Mouse (Mus musculus): ENCODE results near the gene Fam84b. TPM values are rescaled to one million over a fixed set of nuclear protein-coding genes. Genes with fewer than 3 reads are reported as not detected.
"Not testable (repeated sequence)": the region's sequence is repeated elsewhere in the genome, so short reads cannot be mapped to it uniquely, and the experiment has no call there.

Gene Fam84b
- polyA plus RNA-seq, 1 experiment from 2014 or later, result 14.0 TPM

DNA sequence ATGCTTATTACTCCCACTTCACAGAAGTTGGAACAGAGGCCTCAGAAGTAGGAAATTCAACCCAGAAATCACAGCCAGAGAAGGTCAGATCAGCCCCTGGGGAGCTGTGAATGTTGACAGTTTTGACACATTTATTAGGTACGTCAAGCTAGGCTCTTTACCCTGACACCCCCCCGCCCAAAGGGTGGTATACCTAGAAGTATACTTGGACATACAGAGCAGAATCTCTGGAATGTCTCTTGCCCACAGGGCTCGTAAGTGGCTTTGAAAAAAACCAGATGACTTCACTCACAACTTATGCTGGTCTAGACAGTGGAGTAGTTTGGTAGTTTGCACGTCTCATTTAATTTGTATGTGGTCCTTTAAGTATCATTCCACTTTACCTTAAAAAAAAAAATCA is 11.8 kb downstream of the Fam84b start:
- H3K4me3 ChIP-seq, result no peak overlapping the region
- no peak overlapping the region for H3K27ac ChIP-seq (replicated peaks)
- no peaks in the 10 kb centered on the region for H3K9me3 ChIP-seq
- 37% methylated on average over 4 of the region's 4 CpGs for WGBS
- DNase-seq (ENCODE audit: low spot score), result peak; percentile 67
- H3K27me3 ChIP-seq (replicated peaks; ENCODE audit: low read depth, poor library complexity, severe bottlenecking), result no peaks in the 10 kb centered on the region
- H3K36me3 ChIP-seq (replicated peaks), result no peaks in the 10 kb centered on the region
- H3K4me1 ChIP-seq, result peaks cover 57% of the 10 kb centered on the region

DNA sequence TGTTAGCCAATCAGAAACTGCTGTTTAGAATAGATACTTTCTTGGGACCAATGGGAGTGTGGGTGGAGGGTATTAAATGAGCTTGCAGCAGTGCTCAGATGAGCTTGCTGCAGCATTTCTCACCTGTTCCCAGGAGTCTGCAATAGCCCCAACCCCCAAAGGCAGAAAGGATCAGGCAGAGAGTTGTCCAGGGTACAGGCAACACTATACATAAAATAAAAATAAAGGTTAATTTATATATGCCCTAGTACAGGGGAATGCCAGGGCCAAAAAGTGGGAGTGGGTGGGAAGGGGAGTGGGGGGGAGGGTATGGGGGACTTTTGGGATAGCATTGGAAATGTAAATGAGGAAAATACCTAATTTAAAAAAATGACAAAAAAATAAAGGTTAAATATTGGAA is 12.3 kb downstream of the Fam84b start:
- not testable (repeated sequence) for H3K9me3 ChIP-seq; DNase-seq (ENCODE audit: low spot score); H3K4me3 ChIP-seq; H3K36me3 ChIP-seq (replicated peaks); H3K27ac ChIP-seq (replicated peaks); H3K27me3 ChIP-seq (replicated peaks; ENCODE audit: low read depth, poor library complexity, severe bottlenecking)
- H3K4me1 ChIP-seq, result peaks cover 54% of the 10 kb centered on the region

DNA sequence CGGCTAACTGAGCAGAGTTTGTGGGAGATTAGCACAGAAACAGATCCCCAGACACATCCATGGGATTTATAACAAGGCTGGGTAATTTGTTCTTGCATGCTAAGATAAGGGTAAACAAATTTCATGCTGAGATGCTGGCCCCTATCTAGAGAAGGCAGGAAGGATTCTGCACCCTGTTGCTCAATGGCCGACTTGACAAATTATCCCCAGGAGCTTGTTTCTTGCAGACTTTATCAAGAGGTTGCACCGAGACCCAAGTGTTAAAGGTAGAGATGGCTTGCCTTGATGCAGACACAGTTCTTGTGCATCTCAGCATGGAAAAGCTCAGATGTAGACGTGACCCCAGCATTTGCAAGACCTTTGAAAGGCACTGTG is 13.3 kb downstream of the Fam84b start:
- Histone ChIP-seq H3K27me3 (replicated peaks; ENCODE audit: low read depth, poor library complexity, severe bottlenecking) (no peaks in the 10 kb centered on the region), H3K9me3 (no peaks in the 10 kb centered on the region), H3K27ac (replicated peaks) (no peak overlapping the region; the same call in 1 of the 2 replicates), H3K36me3 (replicated peaks) (no peaks in the 10 kb centered on the region), H3K4me1 (peaks cover 44% of the 10 kb centered on the region), H3K4me3 (no peak overlapping the region)
- DNase-seq (ENCODE audit: low spot score), result no peak
- WGBS, result 18% methylated on average over 4 of the region's 4 CpGs

DNA sequence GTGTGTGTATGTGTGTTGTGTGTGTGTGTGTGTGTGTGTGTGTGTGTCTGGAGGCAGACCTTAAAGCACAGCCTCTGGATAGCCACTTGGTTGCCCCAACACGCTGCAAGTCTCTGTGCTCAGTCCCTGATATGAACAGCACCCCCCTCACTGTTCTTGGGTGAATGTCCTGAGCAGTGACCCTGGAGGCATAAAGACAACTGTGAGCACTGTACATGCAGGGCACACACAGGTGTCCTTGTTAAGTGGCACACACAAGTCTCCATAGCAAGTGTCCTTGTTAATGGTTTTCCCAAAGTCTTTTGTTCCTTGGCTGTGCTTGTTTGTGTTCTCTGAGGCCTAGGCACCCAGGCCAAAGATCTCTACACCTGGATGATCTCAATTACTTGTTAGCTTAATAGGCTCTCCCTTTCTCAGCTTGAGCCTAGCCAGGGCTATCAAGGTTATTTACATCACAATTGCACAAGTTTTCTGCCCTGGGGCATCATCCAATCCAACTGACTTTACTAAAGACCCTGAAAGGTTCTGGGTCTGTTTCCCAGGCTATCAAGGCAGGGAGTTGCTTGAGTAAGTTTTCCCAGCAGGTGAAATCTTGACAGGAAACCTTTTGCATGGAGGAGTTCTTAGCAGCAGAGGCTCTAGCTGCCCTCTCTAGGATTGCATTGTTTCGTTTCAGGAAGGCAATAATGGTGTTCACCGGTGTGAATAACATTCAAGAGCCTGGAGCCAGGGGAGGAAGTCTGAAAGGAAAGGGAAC is 13.9 kb downstream of the Fam84b start:
- Histone ChIP-seq H3K27ac (replicated peaks) (no peak overlapping the region; the same call in 1 of the 2 replicates), H3K27me3 (replicated peaks; ENCODE audit: low read depth, poor library complexity, severe bottlenecking) (no peaks in the 10 kb centered on the region), H3K4me1 (peaks cover 39% of the 10 kb centered on the region), H3K4me3 (no peak overlapping the region), H3K36me3 (replicated peaks) (no peaks in the 10 kb centered on the region), H3K9me3 (no peaks in the 10 kb centered on the region)
- 21% methylated on average over 3 of the region's 3 CpGs for WGBS
- DNase-seq (ENCODE audit: low spot score), result no peak

DNA sequence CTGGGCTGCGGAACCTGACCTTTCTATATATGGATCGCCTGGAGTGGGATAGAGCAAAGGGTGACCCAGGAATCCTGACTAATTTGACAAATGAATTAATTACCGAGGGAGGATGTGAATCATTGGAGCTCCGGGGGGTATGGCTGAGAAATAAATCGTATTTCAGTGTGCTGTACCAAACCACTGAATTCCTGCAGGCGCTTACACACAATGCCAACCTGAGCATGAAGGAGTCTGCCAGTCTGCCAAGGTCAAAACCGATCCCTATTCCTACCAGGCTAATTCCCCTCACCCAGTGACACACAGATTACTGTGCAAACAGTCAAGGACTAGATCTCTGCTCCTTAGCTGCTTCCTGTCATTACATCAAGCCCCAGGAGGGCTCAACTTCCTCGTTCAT is 15.4 kb downstream of the Fam84b start:
- Histone ChIP-seq H3K9me3 (no peaks in the 10 kb centered on the region), H3K4me1 (peaks cover 49% of the 10 kb centered on the region), H3K27me3 (replicated peaks; ENCODE audit: low read depth, poor library complexity, severe bottlenecking) (no peaks in the 10 kb centered on the region), H3K36me3 (replicated peaks) (no peaks in the 10 kb centered on the region), H3K27ac (replicated peaks) (no peak overlapping the region), H3K4me3 (no peak overlapping the region)
- DNase-seq (ENCODE audit: low spot score), result no peak
- WGBS, result 69% methylated on average over 8 of the region's 8 CpGs

DNA sequence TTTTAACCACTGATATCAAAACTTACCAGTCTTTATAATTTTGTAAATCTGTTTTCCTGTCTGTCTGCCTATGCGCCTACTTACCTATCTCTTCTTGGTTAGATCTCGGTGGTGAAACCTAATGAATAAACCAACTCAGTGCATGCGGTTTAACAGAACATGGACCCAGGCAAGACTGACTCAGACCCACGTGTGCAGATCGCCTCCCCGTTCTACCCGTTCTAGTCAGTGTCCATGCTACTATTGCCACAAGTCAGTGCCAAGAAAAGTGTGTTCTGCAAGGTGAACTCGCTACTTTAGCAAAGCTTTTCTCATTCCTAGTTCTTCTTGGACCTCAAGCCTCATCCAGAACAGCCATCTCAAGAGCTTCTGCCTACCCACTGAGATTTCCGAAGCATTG is 15.9 kb downstream of the Fam84b start:
- Histone ChIP-seq H3K9me3 (no peaks in the 10 kb centered on the region), H3K4me3 (no peak overlapping the region), H3K36me3 (replicated peaks) (no peaks in the 10 kb centered on the region), H3K4me1 (peaks cover 50% of the 10 kb centered on the region), H3K27ac (replicated peaks) (no peak overlapping the region), H3K27me3 (replicated peaks; ENCODE audit: low read depth, poor library complexity, severe bottlenecking) (no peaks in the 10 kb centered on the region)
- 91% methylated on average over 9 of the region's 9 CpGs for WGBS
- no peak for DNase-seq (ENCODE audit: low spot score)

DNA sequence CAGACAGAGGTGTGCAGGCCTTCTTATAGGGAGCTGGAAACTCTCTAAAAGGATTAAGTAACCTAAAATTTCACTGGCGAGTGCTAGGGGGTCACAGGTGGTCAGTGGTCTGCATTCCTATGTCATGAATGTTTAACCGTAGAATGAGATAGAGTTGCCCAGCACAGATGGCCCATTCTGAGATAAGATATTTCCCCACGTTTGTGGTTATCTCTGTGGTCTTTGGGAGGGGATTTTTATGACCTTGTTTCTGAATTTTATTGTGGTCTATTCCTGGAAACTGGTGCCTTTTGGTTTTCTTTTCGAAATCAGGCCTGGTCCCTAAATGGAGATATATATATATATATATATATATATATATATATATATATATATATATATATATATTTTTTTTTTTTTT is 17.3 kb downstream of the Fam84b start:
- no peak overlapping the region for H3K27ac ChIP-seq (replicated peaks)
- no peak overlapping the region for H3K4me3 ChIP-seq
- 78% methylated on average over 4 of the region's 4 CpGs for WGBS
- DNase-seq (ENCODE audit: low spot score), result no peak
- H3K4me1 ChIP-seq, result peaks cover 38% of the 10 kb centered on the region
- no peaks in the 10 kb centered on the region for H3K9me3 ChIP-seq
- no peaks in the 10 kb centered on the region for H3K36me3 ChIP-seq (replicated peaks)
- no peaks in the 10 kb centered on the region for H3K27me3 ChIP-seq (replicated peaks; ENCODE audit: low read depth, poor library complexity, severe bottlenecking)

DNA sequence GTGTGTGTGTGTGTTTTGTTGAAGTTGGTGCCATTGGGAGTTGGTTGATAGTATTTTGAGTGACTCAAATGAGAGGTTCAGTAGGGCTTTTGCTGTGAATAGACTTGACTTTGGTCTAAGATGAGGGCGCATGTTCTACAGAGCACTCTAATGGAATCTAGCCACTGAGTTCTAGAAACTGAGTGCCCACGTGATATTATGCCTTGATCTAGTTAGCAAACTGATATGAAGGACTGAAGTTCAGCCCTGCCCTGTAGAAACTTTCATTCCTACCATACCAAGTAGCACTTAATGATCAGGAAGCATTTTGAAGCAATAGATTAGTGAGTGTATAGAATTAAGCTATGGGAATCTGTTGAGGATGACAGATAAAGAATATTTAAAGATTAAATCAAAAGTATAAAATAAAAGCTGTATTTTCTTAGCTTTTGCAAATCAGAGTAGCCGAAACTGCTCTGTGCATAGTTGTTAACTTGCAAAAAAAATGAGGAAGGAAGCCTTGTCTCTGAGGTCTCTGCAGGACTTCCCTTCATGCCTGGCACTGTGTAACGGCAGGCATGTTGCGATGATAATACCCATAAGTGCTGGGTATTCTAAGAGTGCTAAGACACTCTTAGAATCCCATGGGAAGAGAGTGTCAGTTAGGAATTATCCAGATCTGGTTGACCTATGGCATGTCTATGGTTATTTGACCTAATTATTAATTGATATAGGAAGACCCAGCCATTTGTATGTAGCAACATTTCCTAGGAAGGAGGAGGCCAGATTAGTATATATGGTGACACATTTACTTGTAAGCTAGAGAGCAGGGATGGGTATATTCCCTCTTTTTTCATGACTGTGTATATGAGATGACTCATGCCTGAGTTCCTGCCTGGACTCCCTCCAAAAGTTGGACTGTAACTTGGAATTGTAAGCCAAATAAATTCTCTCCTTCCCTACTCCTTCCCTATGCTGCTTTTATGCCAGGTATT is 18.7 kb downstream of the Fam84b start:
- Histone ChIP-seq H3K4me1 (peaks cover 32% of the 10 kb centered on the region), H3K27me3 (replicated peaks; ENCODE audit: low read depth, poor library complexity, severe bottlenecking) (no peaks in the 10 kb centered on the region), H3K36me3 (replicated peaks) (no peaks in the 10 kb centered on the region), H3K4me3 (no peak overlapping the region), H3K27ac (replicated peaks) (no peak overlapping the region), H3K9me3 (no peaks in the 10 kb centered on the region)
- no peak for DNase-seq (ENCODE audit: low spot score)
- 88% methylated on average over 5 of the region's 5 CpGs for WGBS

DNA sequence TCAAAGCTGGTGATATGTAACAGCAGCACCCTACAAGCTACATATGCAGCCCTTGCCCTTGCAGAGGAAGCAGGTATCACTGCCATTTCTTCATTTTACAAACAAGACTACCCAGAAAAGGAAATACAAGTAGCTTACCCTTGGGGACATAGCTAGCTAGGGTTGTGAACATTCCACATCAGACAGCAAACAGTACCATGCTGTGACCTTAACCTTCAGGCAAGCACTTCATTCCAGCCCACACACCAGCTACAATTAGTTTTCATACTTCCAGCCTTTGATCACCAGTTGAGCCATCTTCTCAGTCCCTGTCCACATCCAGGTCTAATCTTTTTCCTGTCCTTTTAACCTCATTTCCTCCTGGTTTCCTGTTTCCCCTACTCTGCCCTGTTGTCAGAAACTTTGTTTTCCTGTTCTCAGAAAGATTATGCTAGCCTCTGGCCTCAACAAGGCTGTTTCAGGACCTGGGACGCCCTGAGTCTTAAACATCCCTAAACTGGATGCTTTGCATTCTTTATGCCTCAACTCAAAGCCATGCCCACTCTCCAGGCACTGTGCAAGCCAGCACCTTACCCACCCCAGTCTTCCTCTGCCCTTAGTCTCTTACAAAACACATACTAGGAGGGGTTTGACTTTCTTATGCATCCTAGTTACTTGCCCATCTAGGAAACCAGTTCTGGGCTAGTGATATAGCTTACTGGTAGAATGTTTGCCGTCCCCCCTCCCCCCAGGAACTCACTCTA is 19.9 kb downstream of the Fam84b start:
- Histone ChIP-seq H3K9me3 (no peaks in the 10 kb centered on the region), H3K4me3 (no peak overlapping the region), H3K4me1 (peaks cover 29% of the 10 kb centered on the region), H3K27ac (replicated peaks) (peak overlapping the region; percentile 20; the same call in 1 of the 2 replicates), H3K27me3 (replicated peaks; ENCODE audit: low read depth, poor library complexity, severe bottlenecking) (no peaks in the 10 kb centered on the region), H3K36me3 (replicated peaks) (no peaks in the 10 kb centered on the region)
- 34% methylated on average over 2 of the region's 2 CpGs for WGBS
- no peak for DNase-seq (ENCODE audit: low spot score)

DNA sequence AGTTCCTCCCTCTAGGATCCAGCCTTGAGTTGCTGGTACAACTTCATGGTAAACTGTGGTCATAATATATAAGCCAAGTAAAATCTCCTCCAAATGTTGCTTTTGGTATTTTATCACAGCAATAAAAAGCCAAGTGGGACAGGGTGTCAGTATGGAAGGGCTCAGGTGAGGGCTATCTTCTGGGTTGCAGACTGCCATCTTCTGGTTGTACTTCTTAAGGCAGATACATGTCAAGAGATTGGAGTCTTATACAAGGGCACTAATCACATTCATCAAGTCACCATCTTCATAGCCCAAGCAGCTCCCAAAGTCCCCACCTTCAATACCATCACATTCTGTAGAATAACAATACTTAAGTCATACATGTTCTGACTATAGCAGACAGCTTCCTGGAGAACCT is 21.0 kb downstream of the Fam84b start:
- no peaks in the 10 kb centered on the region for H3K27me3 ChIP-seq (replicated peaks; ENCODE audit: low read depth, poor library complexity, severe bottlenecking)
- DNase-seq (ENCODE audit: low spot score), result no peak
- no peaks in the 10 kb centered on the region for H3K36me3 ChIP-seq (replicated peaks)

DNA sequence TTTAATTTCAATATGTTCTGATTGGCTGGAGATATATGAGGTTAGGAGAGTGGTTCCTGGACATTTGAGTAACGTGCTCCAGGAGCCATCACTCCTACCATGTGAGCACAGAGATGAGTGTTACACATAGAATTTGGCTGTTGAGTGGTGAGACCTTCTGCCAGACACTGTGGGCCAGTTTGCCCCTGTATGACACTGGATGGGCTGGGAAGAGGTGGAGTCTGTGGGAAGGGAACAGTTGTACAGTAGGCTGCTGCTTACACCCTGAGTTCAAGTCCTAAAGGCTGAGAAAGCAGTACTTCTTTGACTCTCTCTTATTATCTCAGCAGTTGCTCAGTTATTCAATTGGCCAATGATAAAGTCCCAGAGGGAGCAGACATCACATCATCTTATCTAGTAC is 27.4 kb downstream of the Fam84b start:
- 61% methylated on average over 1 of the region's 1 CpGs for WGBS
- no peak overlapping the region for H3K27ac ChIP-seq (replicated peaks)
- H3K27me3 ChIP-seq (replicated peaks; ENCODE audit: low read depth, poor library complexity, severe bottlenecking), result no peaks in the 10 kb centered on the region
- peaks cover 51% of the 10 kb centered on the region for H3K4me1 ChIP-seq
- DNase-seq (ENCODE audit: low spot score), result no peak
- H3K9me3 ChIP-seq, result no peaks in the 10 kb centered on the region
- peaks cover 5% of the 10 kb centered on the region for H3K36me3 ChIP-seq (replicated peaks)
- H3K4me3 ChIP-seq, result no peak overlapping the region

More for the DNA sequence above, 21.0 kb downstream of the Fam84b start:
- Histone ChIP-seq H3K4me1 (peaks cover 22% of the 10 kb centered on the region), H3K9me3 (no peaks in the 10 kb centered on the region), H3K27ac (replicated peaks) (no peak overlapping the region), H3K4me3 (no peak overlapping the region)

DNA sequence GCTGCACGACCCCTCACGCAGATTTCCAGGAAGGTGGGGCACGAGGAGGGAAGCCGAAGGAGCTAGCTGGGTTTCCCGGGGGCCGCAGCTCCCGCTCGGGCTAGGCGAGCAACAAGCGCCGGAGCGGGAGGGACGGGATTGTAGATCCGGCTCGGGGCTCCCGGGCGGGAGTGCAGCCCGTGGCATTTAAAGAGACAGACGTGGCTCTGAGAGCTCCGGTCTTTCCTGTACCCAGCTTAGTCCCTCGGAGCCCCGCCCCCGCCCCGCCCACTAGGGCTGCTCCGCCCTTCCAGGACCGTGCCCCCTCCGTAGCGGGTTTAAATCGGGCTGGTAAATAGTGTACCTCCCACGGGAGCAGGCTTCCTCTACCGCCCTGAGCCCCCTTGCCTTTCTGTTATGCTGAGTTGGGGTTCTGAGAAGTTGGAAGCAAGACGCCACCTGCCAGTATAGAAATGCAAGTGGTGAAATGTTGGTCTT is 28.8 kb downstream of the Fam84b start:
- peaks cover 19% of the 10 kb centered on the region for H3K36me3 ChIP-seq (replicated peaks)
- peaks cover 45% of the 10 kb centered on the region for H3K4me1 ChIP-seq
- DNase-seq (ENCODE audit: low spot score), result peak; percentile 94
- no peaks in the 10 kb centered on the region for H3K27me3 ChIP-seq (replicated peaks; ENCODE audit: low read depth, poor library complexity, severe bottlenecking)
- H3K27ac ChIP-seq (replicated peaks), result peak overlapping the region; percentile 91
- peak overlapping the region; percentile 73 for H3K4me3 ChIP-seq
- WGBS, result under 1% methylated on average over 32 of the region's 32 CpGs
- no peaks in the 10 kb centered on the region for H3K9me3 ChIP-seq
